Mouse (Mus musculus) gastrocnemius, adult 2 months (tissue): Measurements from ENCODE around the gene Dab2ip. TPM values are rescaled to one million over a fixed set of nuclear protein-coding genes. Genes with fewer than 3 reads are reported as not detected.
A peak's percentile ranks its signal among the peaks of the same experiment; 100 is the strongest.

Experiments
- DNase-seq: peaks from one replicate; pipeline ENCODE4 v3.0.0; 2022
- H3K27ac ChIP-seq: fragments of 200-600 bp; 2 replicates; pipeline ENCODE4 v1.8.1; 2022; ENCODE audit warnings: mild to moderate bottlenecking
- H3K4me3 ChIP-seq: fragments of 200-600 bp; 2 replicates; pipeline ENCODE4 v1.8.1; 2022; ENCODE audit warnings: mild to moderate bottlenecking, moderate library complexity
- CTCF ChIP-seq: fragments of 200-600 bp; IDR thresholded peaks from 2 replicates; pipeline ENCODE4 v1.8.1; 2022; ENCODE audit warnings: antibody characterized with exemption, mild to moderate bottlenecking, moderate library complexity
- intact Hi-C: fragments of 180-260 bp; cut with DNase I; formaldehyde crosslinking; loops from one replicate; pipeline ENCODE4 v1.15.1; 2025
- total RNA-seq, 2 experiments: library from RNA; stranded (reverse); gene quantifications; 2 replicates each; pipeline ENCODE4 v1.2.3; 2021

Gene Dab2ip
- total RNA-seq, 2 experiments from 2014 or later, result 38.2 to 52.0 TPM

DNA sequence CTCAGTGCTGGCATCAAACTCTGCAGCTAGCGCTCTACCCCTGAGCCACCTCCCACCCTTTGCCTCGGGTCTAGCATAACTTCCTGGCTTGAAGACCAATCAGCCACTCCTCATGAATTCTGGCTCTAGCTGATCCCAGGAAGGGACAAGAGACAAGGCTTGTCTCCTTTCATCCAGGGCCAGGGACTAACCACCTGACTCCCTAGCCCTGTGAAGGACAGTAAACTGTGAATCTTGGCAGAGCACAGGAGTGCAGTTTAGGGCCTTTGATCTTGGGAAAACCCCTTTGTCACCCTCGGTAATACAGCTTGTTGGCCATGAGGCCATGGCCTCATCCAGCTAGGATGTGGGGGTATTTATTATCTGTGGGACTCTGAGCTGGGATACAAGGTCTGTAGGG is 100.2 kb downstream of the Dab2ip start:
- H3K27ac ChIP-seq, result peak overlapping the region; percentile 46
- DNase-seq, result no peak
- H3K4me3 ChIP-seq, result no peak overlapping the region
- intact Hi-C loops, result no loop called here
- no peak for TF ChIP-seq CTCF

GRCm38 (mm10) chr2:35659578-35660194 is 101.6 kb downstream of the Dab2ip start:
- H3K4me3 ChIP-seq, result no peak overlapping the region
- no peak for DNase-seq
- intact Hi-C loops, result loop anchor here (1.0 to 5.0 kb wide), 2 partner anchors 38 to 56 kb away; no protein-coding TSS in a partner anchor
- TF ChIP-seq CTCF, result no peak
- H3K27ac ChIP-seq, result no peak overlapping the region

- no peak for TF ChIP-seq CTCF
- H3K27ac ChIP-seq, result peak overlapping the region; percentile 53
- H3K4me3 ChIP-seq, result peak overlapping the region; percentile 76
- intact Hi-C loops, result loop anchor here (1.0 to 5.0 kb wide), 2 partner anchors 36 to 54 kb away; no protein-coding TSS in a partner anchor
- DNase-seq, result peak; percentile 86
Measured at GRCm38 (mm10) chr2:35660953-35661374, 102.9 kb downstream of the Dab2ip start.

- no peak for TF ChIP-seq CTCF
- DNase-seq, result peak; percentile 77
- peak overlapping the region; percentile 76 for H3K4me3 ChIP-seq
- peak overlapping the region; percentile 75 for H3K27ac ChIP-seq
- intact Hi-C loops, result loop anchor here (5.0 kb wide), 1 partner anchor 36 kb away; no protein-coding TSS in a partner anchor
Measured at GRCm38 (mm10) chr2:35661454-35662000, 103.5 kb downstream of the Dab2ip start.

DNA sequence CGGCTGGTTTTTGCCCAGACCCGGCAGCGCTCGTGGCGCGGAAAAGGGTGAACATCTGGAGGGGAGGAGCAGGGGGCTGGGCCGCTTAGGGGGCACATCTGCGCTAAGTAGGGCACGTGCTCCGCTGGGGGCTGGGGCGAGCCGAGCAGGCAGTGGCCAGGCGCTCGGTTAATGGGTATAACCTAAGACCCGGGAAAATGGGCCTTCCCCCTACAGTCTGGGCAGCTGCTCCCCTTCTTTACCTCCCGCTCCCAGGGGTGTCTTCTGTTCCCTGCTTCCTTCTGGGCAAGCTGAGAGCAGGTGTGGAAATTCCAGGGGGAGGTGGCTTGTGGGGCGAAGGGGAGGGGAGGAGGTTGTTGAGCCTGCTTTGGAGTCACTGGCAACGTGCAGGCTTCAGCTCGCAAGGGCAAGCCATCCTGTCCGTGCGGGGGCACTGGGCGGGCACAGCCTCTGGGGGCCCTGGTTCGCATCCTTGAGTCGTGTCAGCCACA is 104.0 kb downstream of the Dab2ip start:
- peak overlapping the region; percentile 76 for H3K4me3 ChIP-seq
- DNase-seq, result no peak
- intact Hi-C loops, result loop anchor here (5.0 kb wide), 1 partner anchor 35 kb away; no protein-coding TSS in a partner anchor
- peak overlapping the region; percentile 75 for H3K27ac ChIP-seq
- no peak for TF ChIP-seq CTCF

DNA sequence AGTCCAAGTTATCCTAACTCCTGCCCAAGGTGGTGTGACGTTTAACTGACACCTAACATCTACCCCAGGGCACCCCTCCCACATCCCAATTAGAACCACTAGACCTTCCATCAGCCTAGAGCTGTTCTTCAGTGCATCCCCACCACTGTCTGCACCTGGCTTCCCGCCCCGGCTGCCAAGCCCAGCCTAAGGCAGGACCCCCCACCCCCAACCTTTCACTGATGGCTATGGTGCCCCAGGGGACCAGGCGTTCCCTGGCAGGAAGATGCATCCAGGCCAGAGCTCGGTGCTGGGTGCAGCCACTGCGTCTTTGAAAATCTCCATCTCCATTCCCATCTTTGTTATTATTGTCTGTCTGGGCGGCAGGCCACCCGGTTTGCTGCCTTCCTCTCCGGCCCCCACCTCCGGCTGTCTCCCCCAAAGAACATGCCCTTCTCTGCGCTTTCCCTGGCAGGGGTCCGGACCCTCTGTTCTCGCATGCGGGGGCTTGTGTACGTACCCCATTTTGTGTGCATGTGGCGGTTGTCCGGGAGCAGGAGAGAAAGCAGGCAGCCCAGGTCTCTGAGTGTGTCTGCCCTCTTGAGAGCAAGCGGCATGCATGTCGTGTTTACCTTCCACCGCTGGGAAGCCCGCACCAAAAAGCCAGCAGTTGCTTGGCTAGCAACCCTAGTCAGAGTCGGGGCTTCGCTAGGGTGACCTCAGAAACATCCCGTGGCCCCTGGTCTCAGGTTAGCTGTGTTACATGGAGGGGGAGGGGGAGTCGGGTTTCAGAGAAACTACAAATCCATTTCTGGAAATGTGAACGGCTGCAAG is 104.9 kb downstream of the Dab2ip start:
- DNase-seq, result peak; percentile 69
- Histone ChIP-seq H3K4me3 (peak overlapping the region; percentile 76), H3K27ac (peak overlapping the region; percentile 75)
- intact Hi-C loops, result loop anchor here (5.0 kb wide), 1 partner anchor 34 kb away; no protein-coding TSS in a partner anchor
- peak; percentile 39 for TF ChIP-seq CTCF

GRCm38 (mm10) chr2:35667746-35668145 is 109.7 kb downstream of the Dab2ip start:
- no peak for TF ChIP-seq CTCF
- Histone ChIP-seq H3K27ac (peak overlapping the region; percentile 79; the same call in 1 of the 2 replicates), H3K4me3 (no peak overlapping the region)
- intact Hi-C loops, result no loop called here
- no peak for DNase-seq

GRCm38 (mm10) chr2:35669217-35669616 is 111.2 kb downstream of the Dab2ip start:
- intact Hi-C loops, result no loop called here
- peak overlapping the region; percentile 79 for H3K27ac ChIP-seq
- no peak for DNase-seq

DNA sequence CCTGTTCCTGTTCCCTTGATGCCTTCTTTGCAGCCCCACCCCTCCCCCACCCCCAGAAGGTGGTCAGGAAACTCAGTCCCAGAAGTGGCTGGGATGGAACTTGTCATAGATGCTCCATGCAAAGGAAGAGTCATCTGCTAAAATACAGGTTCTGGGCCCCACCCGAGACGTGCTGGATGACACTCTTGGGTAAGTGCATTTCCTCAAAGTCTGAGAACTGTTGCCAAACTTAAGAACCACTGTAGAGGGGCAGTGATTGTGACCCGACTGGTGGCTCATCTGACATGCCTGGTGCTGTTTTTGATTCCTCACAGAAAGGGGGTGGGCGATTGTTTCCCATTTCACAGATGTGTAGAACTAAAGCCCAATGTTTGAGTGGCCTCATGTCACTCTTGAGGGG is 111.7 kb downstream of the Dab2ip start:
- H3K27ac ChIP-seq, result peak overlapping the region; percentile 79
- intact Hi-C loops, result no loop called here
- H3K4me3 ChIP-seq, result no peak overlapping the region
- DNase-seq, result no peak
- TF ChIP-seq CTCF, result no peak

More at GRCm38 (mm10) chr2:35669217-35669616, 111.2 kb downstream of the Dab2ip start:
- no peak overlapping the region for H3K4me3 ChIP-seq
- no peak for TF ChIP-seq CTCF

- TF ChIP-seq CTCF, result no peak
- Histone ChIP-seq H3K27ac (peak overlapping the region; percentile 79), H3K4me3 (no peak overlapping the region)
- intact Hi-C loops, result no loop called here
- peak; percentile 53 for DNase-seq
Measured at GRCm38 (mm10) chr2:35670300-35670699, 112.2 kb downstream of the Dab2ip start.

- peak; percentile 80 for DNase-seq
- no peak overlapping the region for H3K4me3 ChIP-seq
- intact Hi-C loops, result no loop called here
- peak overlapping the region; percentile 79 for H3K27ac ChIP-seq
- TF ChIP-seq CTCF, result no peak
Measured at GRCm38 (mm10) chr2:35671980-35672910, 114.2 kb downstream of the Dab2ip start.

GRCm38 (mm10) chr2:35673181-35673580 is 115.1 kb downstream of the Dab2ip start:
- intact Hi-C loops, result no loop called here
- no peak for DNase-seq
- no peak overlapping the region for H3K4me3 ChIP-seq
- TF ChIP-seq CTCF, result no peak
- peak overlapping the region; percentile 79 for H3K27ac ChIP-seq
